Mouse (Mus musculus): ENCODE data around the gene Txlnb. TPM values are rescaled to one million over a fixed set of nuclear protein-coding genes. Genes with fewer than 3 reads are reported as not detected.
"Not testable (repeated sequence)": the region's sequence is repeated elsewhere in the genome, so short reads cannot be mapped to it uniquely, and the experiment has no call there.

The Txlnb gene
- total RNA-seq, 2 experiments from 2014 or later = 0.21 to 0.31 TPM

DNA sequence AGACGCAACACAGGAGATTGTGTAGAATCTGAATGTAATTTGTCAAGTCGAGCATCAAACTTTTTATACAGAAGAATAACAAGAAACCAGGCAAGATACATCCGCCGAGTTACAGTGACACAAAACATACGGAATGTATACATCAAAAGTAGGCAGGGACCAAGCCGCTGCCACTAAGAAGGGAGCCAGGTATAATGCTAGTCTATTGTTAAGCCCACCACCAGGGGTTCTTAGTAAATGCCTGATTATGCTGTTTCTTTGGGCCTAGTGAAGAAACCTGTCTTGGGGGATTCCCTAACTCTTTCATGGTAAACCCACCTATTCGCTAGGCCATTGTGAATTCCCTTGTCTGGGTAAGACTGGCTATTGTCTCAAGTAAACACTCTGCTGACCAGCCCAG lies 24.4 kb downstream of the Txlnb start:
- DNase-seq (ENCODE audit: low spot score in 2 of 2) = not testable (repeated sequence)

DNA sequence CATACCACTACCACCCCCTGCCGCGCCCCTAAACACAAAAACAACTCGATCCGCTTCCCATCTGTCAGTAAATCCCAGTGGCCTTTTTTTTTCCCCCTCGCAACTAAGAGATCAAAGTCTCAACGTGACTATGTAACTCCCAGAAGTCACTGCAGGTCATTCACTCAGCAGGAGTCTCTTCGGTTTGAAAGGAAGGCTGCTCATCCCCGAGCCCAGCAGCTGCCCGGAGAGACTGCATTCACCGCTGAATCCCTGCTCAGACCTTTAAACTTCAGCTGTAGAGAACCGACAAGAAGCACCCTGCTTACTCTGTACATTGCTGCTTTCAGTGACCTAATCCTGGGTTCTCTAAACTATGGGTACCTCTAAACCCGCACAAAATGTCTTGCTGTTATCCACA lies 31.4 kb downstream of the Txlnb start:
- no peak for DNase-seq (ENCODE audit: low spot score in 2 of 2)

- DNase-seq (ENCODE audit: low spot score in 2 of 2) = no peak
Observed at GRCm38 (mm10) chr10:17829205-17829604, 33.2 kb downstream of the Txlnb start.

DNA sequence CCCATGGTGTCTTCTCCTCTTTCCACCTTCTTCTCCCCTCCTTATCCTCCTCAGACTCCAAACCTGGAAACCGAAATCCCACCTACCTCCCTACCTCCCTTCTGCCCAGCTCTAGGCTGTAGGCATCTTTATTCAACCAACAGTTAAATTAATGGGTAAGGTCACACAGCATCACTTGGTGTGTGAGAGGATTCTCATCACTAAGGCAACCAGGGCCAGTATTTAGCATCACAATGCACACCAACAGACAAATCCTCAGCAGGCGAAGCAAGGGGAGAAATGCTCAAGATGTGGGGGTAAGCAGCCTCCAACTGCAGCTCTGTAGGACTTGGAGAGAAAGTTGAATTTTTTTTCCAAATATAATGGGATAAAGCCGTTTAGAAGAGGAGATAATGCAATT lies 35.0 kb downstream of the Txlnb start:
- no peak for DNase-seq (ENCODE audit: low spot score in 2 of 2)

GRCm38 (mm10) chr10:17835031-17835430 lies 39.0 kb downstream of the Txlnb start:
- no peak for DNase-seq (ENCODE audit: low spot score in 2 of 2)

DNA sequence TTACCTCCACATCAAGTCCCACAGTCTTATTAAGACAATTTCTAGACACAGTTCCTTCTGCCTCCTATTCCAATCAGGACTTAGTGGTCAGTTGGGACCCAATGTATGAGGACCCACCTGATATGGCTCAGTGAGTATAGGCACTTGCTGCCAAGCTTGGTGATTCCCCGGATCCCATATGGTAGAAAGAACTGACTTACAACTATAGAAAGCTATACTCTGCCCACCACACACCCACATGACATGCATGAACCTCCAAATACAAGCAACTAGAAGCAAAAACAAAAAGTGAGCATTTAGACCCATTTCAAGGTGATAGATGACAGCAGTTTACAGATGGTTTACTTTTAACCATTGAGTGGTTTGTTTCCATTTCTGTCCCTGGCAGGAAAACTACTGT lies 40.2 kb downstream of the Txlnb start:
- no peak for DNase-seq (ENCODE audit: low spot score in 2 of 2)

- DNase-seq (ENCODE audit: low spot score in 2 of 2) = no peak
Observed at GRCm38 (mm10) chr10:17842030-17842429, 46.0 kb downstream of the Txlnb start.

DNA sequence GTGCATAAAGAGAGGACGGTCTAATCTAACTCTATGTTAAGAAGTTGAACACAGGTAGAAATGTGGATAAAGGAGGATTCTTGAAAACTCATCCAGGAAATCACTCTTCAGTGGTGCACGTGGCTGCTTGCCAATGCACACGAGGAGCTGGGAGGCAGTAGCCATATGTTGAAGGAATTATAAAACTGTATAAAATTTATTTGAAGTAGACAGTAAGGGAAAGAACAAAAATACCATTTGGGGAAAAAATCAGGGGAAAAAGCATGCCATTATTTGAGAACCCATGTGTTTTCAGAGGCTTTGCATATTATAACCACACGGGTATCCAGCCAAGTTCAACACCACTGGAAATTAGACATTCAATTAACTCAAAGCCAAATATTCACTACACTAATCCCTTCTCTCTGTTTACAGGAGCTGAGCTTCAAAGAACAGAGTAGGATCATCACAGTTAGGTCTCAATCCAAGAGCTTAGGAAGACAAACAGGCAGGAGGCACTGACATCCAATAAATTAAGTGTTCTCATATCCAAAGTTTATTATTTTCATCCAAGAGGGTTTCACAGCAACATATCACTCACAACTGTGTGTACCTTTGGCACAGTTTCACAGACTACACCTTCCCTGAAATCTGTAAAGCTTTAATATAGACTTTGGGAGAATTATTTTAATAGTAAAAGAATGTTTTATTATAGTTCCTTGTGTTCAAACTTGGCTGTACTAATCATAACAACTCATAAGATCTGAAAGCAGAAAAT lies 48.9 kb downstream of the Txlnb start:
- no peak for DNase-seq (ENCODE audit: low spot score in 2 of 2)

DNA sequence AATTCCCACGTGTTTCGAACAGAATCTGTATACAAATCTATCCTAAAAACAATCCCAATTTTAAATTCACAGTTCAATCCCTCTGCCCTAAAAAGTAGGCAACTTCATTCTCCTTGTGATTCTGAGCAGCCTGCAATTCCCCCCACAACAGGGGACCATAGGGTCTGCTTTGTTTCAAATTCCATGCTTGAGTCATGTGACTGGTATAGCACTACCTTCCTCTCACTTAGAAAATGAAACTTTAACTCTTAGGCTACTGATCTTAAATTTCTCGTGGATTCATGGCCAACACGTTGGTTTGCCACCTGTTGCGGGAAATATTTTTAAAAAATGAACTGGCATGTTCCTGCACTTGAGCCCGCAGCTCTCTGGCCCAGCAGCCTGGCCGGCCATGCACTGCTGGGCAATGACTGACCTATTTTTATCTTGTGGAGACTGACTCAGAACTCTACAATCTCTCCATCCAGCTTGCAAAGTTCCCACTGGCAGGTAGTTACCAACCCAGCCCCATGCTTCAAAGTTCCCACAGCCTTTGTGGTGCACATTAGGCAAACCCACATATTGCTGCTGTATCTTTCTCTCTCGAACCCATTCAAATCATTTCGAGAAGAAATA lies 61.7 kb downstream of the Txlnb start:
- no peak for DNase-seq (ENCODE audit: low spot score in 2 of 2)

DNA sequence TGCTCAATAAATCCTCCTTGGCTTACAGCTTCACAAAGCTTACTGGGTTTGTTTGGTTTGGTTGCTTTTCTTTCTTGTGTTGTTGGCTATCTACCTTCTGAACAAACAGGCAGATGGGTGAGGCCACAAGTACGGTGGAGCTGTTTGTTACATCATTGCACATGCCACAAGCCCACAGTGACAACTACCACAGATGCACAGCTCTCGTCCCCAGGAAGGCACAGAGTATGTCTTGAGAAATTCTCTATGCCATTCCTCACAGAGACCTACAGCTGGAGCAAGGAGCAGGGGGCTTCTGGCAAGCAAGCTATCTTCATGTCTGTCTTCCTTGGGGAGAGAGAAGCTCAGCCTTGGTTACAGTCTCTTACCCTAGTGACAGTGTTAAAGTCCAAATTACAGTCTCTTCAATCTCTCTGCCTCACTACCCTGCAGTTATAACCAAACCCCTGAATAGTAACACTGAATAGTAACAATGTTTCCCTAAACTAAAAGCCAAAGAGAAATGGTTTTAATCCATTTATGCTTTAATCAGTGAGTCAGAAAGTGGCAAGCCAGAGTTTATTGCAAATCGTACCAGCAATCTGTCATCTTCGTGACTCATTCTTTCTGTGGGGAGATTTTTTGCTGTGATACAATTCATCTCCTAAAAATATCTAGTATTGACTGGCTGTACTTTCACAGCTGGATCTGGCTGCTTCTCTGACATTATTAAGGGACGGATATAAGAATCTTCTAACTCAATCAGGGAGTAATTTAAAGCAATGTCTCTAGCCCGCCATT lies 64.9 kb downstream of the Txlnb start:
- DNase-seq (ENCODE audit: low spot score in 2 of 2) = no peak

DNA sequence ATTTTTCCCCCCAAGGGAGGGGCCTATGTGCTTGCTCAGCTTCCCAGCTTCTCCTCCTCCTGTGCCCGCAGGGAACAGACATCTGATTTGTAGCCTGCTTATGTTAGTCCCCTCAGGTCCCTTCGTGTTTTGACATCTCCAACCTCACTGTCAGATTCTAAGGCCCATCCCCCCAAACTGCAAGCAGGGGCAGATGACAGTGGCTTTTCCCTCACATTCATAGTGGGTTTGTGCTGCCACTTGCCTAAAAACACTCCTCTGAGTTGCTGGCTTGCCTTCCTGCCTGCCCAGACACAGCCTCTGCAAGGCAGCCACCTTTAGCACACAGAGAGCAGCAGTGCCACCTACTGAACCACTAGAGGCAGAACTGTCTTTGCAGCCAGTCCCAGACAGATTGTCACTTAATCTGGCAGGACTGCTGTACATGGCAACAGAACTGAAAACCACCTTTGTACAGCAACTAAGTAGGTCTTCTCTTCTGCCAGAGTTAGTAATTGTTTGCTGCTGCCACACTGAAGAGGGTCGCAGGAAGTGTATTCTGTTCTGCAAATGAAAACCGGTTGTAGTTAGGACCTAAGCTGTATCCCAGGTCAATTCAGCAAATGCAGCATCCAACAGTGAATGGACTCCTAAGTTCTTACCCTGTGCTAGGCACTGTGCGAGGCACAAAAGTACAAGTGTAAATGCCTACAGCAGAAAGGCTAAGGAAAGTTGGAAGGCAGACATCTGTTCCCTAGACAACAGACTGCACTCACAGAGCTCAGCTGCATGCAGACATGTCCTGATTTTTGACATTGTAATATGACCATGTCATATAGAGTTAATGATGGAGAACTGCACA lies 74.0 kb downstream of the Txlnb start:
- peak; percentile 67 to 78 for DNase-seq (ENCODE audit: low spot score in 2 of 2)

DNA sequence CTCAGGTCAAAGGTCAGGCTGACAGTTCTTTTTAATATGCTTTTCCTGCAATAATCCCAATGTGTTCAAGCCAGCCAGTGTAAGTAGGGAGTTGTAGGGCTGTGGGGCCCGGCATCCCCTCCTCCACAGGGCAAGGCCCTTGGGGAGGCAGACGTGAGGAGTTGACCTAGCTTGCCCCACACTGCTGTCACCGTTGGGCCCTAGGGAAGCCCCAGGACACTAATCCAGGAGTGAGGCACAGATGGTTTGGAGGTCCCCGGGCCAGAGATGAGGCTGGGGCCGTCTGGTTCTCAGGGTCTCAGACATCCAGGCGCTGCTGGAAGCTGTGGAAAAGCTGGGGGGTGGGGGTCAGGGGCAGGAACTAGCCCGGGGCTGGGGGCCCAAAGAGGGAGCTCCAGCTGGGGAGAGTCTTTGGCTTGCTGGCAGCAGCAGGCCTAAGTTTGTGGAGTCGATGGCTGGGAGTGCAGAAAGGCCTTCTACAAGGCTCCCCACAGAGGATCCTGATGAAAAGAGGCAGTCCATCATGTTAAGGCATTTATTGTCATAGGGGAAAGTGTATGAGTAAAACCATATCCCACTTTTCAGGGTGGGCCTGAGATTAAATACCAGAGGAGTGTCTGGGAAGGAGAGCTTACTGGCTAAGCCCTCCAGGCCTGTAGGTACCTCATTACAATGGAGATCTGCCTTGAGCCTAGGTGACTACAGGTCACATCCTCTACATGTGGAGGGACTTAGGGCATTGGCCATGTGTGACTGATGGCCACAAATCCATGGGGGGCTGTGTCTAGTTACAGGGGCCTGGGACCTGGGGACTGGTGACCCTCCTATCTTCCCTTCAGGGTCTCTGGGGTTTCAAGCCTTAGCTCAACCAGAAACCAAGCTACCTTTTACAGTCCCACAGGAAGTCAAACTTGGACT lies 82.2 kb downstream of the Txlnb start:
- DNase-seq (ENCODE audit: low spot score in 2 of 2) = no peak

DNA sequence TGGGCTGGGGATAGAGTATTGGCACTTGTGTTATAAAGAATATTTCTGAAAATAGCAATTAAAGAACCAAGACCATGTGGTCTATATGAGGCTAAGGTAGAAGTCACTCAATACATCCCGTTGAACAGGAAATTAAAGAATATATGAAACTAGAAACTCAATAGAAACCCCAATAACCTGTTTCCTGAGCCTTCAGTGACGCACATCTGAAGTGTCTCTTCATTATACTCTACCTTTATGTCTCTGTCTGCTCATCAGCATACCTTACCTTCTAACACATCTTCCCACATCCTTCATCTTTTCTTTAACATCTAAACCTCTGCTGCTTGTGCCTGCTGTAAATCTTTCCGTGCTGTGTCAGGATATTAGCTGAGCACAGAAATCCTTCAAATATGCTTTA lies 84.0 kb downstream of the Txlnb start:
- DNase-seq (ENCODE audit: low spot score in 2 of 2) = no peak

- DNase-seq (ENCODE audit: low spot score in 2 of 2) = no peak
Observed at GRCm38 (mm10) chr10:17880724-17881123, 84.7 kb downstream of the Txlnb start.

Other genes with a start within 250 kb of the Txlnb start
- 10 to 100 TPM; 27.5 to 37.9 TPM for gene Cited2, start 73.0 kb upstream of the Txlnb start, total RNA-seq (2021)
- gene Heca, start 151.8 kb downstream of the Txlnb start, total RNA-seq (2021) = 10 to 100 TPM; 36.5 to 39.8 TPM
- gene Abracl, start 227.1 kb downstream of the Txlnb start, total RNA-seq (2021) = 10 to 100 TPM; 32.0 to 36.8 TPM

Measured in layer of hippocampus, postnatal 10 days (tissue).